Mouse (Mus musculus) left cerebral cortex, adult 2 months (tissue): ENCODE results near the gene Olfr1396. TPM values are rescaled to one million over a fixed set of nuclear protein-coding genes. Genes with fewer than 3 reads are reported as not detected.
"Not testable (repeated sequence)": the region's sequence is repeated elsewhere in the genome, so short reads cannot be mapped to it uniquely, and the experiment has no call there.

Experiments used
- DNase-seq, 2 experiments: peaks; one replicate each; pipeline ENCODE4 v3.0.0; 2021 to 2022; ENCODE audit warnings: low spot score in 2 of 2, mixed read lengths in 1 of 2; ENCODE audit errors: extremely low spot score in 1 of 2
- H3K27ac ChIP-seq: fragments of 200-600 bp; 2 replicates; pipeline ENCODE4 v1.8.1; 2022
- H3K4me3 ChIP-seq: fragments of 200-600 bp; 2 replicates; pipeline ENCODE4 v1.8.1; 2022
- CTCF ChIP-seq: fragments of 200-600 bp; IDR thresholded peaks from 2 replicates; pipeline ENCODE4 v1.8.1; 2022; ENCODE audit warnings: antibody characterized with exemption, mild to moderate bottlenecking, moderate library complexity
- intact Hi-C: fragments of 180-260 bp; cut with DNase I; formaldehyde crosslinking; loops from one replicate; pipeline ENCODE4 v1.15.1; 2025
- total RNA-seq, 2 experiments: library from RNA; stranded (reverse); gene quantifications; 2 replicates each; pipeline ENCODE4 v1.2.3; 2021

Gene Olfr1396
- total RNA-seq, 2 experiments from 2014 or later = not detected

DNA sequence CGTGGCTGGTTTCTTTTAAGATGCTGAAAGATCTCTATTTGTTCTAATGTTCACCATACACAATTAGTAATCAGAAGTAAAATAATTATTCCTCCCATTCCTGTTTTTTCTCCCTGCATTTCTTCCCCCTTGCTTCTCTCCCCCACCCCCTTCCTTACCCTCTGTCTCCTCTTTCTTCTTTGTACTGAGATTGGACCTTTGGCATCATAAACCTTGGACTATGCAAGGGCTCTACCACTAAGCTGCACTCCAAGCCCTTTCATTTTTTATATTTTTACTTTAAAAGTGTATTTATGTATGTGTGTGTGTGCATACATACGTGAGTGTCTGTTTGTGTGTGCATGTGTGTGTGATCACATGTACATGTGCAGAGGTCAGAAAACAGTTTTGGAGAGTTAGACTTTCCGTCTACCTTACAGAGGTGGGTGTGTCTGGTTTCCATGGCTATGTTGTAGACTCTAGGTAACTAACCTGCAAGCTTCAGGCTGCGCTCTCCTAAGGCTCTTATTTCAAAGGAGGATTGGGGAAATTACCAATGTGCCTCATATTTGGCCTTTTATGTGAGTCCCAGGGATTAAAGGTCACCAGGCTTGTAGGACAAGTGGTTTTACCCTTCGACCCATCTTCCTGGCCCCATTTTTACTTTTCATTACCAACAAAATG is 25.6 kb downstream of the Olfr1396 start:
- no peak for DNase-seq
- TF ChIP-seq CTCF = no peak
- H3K4me3 ChIP-seq = no peak overlapping the region
- H3K27ac ChIP-seq = no peak overlapping the region
- intact Hi-C loops = no loop called here

DNA sequence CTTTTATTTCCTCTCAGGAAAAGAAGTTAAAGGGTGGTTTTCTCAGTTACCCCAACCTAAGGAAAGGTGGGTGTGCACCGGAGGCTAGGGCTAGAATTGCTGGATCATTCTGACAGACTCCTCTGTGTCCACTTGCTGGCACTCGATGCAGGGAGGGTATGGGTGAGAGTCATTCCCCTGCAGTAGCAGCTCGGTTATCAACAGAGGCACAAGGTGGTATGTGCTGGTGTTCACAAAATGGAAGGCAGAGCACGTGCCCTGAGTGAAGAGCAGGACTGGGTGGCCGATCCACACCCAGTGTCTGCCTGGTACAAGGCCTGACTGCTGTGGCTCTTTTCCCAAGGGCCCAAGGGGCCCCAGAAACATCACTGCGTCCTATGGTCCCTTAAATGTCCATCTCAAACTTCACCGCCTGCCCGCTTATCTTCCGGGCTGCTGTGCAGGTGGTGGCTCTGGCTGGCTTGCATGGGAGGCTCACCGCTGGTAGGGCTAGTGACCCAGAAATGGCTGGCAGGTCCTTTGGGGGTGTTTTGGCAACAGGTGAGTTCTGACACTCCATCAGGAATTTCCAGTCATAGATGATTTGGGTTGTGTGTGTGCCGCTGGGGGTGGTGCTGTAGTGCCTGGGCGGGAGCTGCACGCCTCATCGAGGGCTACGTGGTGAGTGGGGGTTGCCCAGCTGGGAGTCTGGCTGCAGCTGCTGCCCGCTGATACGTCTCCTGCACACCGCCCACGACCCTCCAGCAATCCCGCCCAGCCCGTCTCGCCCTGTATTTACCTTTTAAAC is 26.7 kb downstream of the Olfr1396 start:
- Histone ChIP-seq H3K4me3 (no peak overlapping the region), H3K27ac (no peak overlapping the region)
- intact Hi-C loops = no loop called here
- no peak for TF ChIP-seq CTCF
- DNase-seq = no peak

DNA sequence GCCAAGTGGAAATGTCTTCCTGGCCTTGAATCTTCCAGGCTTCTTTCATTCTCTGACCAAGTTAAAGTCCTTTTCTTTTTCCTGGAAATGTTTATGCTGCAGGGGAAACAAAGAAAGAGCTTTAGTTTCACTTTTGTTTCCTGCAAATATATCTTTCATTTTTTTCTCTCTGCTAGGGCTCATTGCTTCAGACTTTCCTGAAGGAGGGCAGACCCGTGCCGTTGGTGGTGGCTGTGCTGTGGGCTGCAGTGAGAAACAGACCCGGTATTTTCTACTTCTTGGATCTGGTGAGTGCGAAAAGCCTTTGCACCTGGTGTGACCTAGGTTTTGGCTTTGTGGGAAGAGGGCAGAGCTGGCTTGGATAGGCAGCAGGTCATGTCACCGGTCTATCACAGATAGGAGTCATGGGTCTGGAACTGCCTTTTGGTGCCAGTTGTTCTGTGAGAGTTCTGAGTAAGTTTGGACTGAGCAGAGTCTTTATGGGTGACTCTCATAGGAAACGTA is 27.8 kb downstream of the Olfr1396 start:
- no peak for DNase-seq
- intact Hi-C loops = no loop called here
- no peak for TF ChIP-seq CTCF

DNA sequence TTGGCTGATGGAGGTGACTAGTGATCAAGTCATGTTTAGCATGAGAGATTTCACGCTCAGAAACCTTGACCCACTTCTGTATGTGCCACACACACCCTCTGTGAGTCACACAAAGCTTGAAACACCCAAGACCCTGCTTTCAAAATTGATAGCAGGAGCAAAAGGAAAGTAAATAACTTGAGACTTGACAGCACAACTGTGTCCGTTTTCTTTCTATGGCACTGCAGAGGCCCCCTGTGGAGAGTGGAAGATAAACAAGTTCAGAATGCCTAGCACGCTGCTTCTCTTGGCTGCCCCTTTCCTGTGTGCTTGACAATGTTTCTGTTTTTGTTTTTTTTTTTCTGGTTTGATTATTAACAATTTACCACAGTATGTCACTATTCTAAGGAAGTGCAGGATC is 29.8 kb downstream of the Olfr1396 start:
- no peak overlapping the region for H3K4me3 ChIP-seq
- intact Hi-C loops = no loop called here
- DNase-seq = no peak
- H3K27ac ChIP-seq = no peak overlapping the region
- TF ChIP-seq CTCF = peak; percentile 5

More for the DNA sequence above, 27.8 kb downstream of the Olfr1396 start:
- no peak overlapping the region for H3K27ac ChIP-seq
- H3K4me3 ChIP-seq = no peak overlapping the region

DNA sequence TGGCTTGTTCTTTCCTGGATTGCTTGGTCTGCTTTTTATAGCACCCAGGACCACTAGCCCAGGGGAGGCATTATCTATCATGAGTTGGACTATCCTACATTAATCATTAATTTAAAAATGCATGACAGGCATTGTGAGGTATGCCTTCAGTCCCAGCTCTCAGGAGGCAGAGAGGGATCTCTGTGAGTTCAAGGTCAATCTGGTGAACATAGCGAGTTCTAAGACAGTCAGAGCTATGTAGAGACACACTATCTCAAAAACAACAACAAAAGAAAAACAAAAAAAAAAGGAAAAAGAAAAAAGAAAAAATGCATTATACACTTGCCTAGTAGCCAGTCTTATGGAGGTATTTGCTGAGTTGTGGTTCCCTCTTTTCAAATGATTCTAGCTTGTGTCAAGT is 30.3 kb downstream of the Olfr1396 start:
- TF ChIP-seq CTCF = no peak
- intact Hi-C loops = no loop called here
- Histone ChIP-seq H3K27ac (no peak overlapping the region), H3K4me3 (no peak overlapping the region)
- no peak for DNase-seq

DNA sequence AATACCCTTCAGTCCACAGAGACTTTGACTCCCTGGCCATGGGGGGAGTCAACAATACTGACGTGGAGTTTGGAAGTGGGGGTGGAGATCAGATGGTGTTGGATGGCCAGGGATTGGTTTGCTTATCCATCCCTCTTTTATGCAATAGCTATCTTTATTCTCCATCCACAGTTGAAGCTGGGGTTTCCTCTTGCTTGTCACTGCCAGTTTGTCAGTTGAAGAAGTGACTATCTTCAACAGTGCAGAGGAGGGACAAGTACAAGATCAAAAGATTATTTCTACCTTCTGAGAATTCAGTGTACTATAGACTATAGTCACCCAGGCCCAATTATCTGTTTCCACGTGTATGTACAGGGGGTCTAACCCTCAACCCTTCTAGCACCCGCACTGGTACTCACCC is 30.9 kb downstream of the Olfr1396 start:
- H3K27ac ChIP-seq = no peak overlapping the region
- no peak overlapping the region for H3K4me3 ChIP-seq
- DNase-seq = no peak
- TF ChIP-seq CTCF = no peak
- intact Hi-C loops = no loop called here

DNA sequence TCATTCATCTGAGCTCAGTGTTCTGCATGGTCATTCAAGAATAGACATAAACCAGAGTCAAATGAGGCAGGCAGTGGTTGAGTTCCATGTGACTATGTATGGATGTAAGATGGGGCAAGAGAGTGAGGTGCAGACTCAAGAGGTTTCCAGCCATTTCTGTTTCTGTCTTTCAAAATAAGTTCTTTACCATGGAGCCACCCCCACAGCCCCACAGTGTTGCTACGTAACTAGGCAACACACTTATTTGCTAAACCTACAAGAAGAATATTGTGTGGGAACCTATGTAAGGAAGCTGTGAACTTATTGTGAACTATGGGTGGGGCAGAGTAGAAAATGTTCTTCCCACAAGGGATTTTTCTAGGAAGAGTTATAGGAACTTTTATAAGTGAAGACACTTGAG is 31.5 kb downstream of the Olfr1396 start:
- H3K4me3 ChIP-seq = no peak overlapping the region
- no peak for TF ChIP-seq CTCF
- H3K27ac ChIP-seq = no peak overlapping the region
- DNase-seq = no peak
- intact Hi-C loops = no loop called here

DNA sequence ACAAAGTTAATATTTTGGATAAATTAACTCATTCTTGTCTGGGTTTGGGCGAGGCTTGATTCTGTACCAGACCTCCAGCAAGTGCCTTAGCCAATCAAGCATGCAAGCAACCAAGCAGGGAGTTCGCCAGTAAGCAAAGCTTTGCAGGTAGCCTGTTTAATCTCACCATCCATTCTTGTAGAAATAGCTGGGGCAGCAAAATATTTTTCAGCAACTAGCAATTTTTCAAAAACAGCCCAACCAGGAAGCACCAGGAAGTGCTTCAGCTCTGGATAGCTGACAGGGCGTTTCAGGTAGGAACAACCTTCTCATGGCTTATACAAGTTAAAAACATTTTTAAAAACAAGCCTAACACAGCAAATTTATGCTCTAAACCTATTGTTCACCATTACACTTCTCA is 32.8 kb downstream of the Olfr1396 start:
- Histone ChIP-seq H3K27ac (peak overlapping the region; percentile 1; the same call in 1 of the 2 replicates), H3K4me3 (no peak overlapping the region)
- no peak for TF ChIP-seq CTCF
- intact Hi-C loops = no loop called here
- DNase-seq = no peak

DNA sequence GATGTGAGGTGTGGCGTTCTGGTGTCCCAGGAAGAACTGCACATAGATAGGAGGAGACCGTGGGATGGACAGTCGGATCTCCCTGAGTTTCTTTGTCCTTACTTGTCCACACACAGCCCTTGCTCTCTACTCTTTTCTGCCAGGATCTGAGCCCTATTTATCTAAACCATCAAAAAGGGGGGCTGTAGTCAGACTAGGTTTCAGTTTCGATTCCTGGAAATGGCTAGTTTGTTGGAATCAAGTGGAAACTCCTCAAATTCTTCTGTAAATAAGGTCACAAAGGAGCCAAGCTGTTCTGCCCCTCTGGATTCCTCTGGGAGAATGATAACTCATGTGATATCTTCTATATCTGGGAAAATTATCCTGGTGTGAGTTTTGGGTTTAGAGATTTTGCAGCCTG is 33.3 kb downstream of the Olfr1396 start:
- DNase-seq = no peak
- no peak overlapping the region for H3K4me3 ChIP-seq
- intact Hi-C loops = no loop called here
- TF ChIP-seq CTCF = no peak
- H3K27ac ChIP-seq = no peak overlapping the region; the same call in 1 of the 2 replicates

DNA sequence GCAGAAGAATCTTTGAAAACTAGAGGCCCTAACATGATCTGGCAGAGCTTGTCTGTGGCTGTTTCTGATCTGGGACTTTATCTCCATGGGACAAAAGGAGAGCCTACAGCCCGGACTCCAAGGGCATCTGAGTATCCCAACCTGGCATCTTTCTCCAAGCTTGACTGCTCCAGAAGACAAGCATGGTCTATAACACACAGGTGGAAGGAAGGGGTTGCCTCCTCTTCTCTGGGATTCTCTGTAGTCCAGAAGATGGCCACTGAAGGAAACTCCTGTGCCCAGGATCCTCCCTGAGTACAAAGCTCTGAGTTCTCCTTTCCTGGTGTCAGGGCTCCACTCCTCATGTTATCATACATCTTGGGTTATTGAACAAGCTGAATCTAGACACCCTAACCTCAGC is 34.0 kb downstream of the Olfr1396 start:
- Histone ChIP-seq H3K4me3 (no peak overlapping the region), H3K27ac (no peak overlapping the region)
- intact Hi-C loops = no loop called here
- no peak for TF ChIP-seq CTCF
- no peak for DNase-seq

DNA sequence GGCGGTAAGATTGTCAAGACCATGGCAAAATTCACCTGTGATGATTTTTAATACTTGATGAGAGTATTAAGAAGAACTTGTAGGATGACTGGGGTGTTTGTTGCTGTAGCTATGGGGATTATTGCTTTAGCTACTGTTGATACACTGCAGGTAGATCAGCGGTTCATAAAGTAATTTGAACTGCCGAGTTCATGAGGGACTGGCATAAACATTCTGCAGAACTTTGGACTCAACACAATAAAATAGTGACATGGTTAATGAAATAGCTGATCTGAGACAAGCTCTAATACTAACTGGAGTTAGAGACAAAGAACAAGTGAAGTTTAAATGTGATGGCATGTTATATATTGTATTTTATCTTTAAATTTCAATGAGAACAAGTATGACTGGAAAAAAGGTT is 36.0 kb downstream of the Olfr1396 start:
- H3K4me3 ChIP-seq = no peak overlapping the region
- no peak for TF ChIP-seq CTCF
- no peak overlapping the region for H3K27ac ChIP-seq
- intact Hi-C loops = loop anchor here (1.0 kb wide), 1 partner anchor 156 kb away; no protein-coding TSS in a partner anchor
- no peak for DNase-seq

DNA sequence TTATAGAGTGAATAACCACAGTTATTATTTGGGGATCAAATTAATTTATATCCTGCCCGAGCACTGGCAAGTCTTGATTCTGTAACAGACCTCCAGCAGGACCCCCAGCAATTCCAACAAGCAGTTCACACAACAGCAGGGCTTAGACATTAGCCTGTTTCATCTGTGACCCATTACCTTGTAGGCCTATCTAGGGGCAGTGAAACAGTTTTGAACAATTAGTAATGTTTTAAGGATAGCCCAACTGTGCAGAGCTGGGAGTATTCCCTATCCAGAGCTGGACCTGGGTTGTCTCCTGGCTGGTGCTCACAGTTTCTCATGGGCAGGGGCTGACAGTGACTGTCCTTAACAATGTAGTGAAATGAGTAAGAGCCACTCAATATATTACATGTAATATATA is 37.7 kb downstream of the Olfr1396 start:
- intact Hi-C loops = no loop called here
- no peak overlapping the region for H3K4me3 ChIP-seq
- TF ChIP-seq CTCF = no peak
- no peak overlapping the region; the same call in 1 of the 2 replicates for H3K27ac ChIP-seq
- DNase-seq = no peak

DNA sequence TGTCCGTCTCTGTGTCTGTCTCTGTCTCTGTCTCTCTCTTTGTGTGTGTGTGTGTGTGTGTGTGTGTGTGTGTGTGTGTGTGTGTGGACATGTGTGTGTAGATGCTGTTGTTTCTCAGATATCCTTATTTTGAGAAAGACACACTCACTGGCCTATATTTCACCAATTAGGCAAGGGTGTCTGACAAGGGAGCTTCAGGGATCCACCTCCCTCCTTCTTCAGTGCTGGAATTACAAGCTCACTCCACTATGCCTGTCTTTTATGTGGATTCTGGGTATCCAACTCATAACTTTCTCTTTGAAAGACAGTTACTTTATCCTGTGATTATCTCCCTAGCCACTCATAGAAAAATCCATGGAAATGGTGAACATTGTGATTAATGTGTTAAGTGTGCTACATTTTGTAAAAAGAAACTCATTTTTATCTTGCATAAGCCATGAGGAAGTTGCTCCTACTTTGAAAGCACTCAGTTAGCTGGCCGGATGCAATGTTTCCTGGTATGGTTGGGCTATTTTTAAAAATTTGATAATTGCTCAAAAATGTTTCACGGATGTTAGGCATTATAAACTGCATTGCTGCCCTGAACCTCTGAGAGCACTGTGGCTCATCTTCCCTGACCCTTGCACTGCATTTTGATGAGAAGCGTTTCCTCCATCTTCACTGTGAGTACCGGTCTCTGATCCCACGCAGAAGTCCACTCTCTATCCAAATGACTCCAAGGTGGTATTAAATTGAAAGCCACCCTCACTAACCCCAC is 38.5 kb downstream of the Olfr1396 start, which contains the start of gene Ifi47:
TSS of gene Ifi47 (plus strand) at position 587 of the 757 bp plus-strand sequence.
- intact Hi-C loops, H3K4me3 ChIP-seq, DNase-seq: not testable (repeated sequence)
- peak within 1 kb of the TSS; percentile 36 for H3K27ac ChIP-seq
